Mouse (Mus musculus) retina, adult 2 months (tissue): ENCODE data around the gene Hccs.
"Not testable (repeated sequence)": the region's sequence is repeated elsewhere in the genome, so short reads cannot be mapped to it uniquely, and the experiment has no call there.

Experiments
- DNase-seq: peaks from one replicate; pipeline ENCODE4 v3.0.0-alpha.2; 2012; ENCODE audit warnings: low read depth, low spot score

The Hccs gene

GRCm38 (mm10) chrX:169319945-169320667, at the start of gene Hccs:
Gene Hccs (minus strand): TSS chrX:169320372.
- DNase-seq = peak; percentile 75

DNA sequence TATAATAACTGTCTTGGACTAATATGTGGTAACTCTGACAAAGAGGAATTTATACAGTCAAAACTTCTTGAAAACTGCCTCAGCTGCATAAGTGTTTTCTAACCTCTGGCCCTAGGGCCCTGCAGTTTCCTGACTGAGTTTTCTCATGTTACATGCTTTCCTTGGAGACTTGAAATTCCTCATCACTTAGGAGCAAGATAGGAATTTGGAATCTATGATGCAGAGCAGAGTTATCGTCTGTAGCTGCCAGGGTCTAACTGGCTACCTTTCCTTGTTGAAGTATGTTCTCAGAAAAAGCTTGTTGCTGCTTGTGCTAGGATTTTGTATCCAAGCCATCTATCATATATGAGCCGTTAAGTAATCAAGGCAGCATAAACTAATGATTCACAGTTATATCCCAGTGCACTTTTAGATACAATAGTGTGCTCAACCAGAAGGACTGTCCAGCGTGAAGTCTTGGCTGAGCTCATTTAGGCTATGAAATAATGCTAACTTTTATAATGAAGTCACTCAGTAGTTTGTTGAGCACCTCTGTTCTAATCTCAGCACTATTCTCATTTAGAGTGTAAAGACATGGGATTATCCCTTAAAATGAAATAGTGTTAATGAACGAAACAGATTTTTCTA, 37.1 kb upstream of the Hccs start:
- DNase-seq = no peak

DNA sequence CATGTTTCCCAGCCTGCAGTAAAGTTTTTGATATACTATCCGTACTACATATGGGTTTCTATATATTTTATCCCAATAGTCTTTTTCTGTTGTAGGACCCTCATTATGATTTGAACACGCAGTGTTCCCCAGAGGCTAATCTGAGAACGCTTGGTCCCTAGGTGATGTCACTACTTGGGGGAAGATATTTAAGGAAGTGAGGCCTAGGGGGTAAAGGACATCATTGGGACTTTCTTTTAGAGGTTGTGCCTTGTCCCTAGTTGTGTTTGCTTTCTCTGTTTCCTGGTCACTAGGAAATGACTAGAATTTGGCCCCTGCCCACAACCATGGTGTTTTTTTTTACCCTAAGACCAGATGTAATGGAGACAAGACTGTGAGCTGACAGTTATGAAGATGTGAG, 18.0 kb upstream of the Hccs start:
- no peak for DNase-seq

- DNase-seq = no peak
Observed at GRCm38 (mm10) chrX:169337559-169337958, 17.4 kb upstream of the Hccs start.

DNA sequence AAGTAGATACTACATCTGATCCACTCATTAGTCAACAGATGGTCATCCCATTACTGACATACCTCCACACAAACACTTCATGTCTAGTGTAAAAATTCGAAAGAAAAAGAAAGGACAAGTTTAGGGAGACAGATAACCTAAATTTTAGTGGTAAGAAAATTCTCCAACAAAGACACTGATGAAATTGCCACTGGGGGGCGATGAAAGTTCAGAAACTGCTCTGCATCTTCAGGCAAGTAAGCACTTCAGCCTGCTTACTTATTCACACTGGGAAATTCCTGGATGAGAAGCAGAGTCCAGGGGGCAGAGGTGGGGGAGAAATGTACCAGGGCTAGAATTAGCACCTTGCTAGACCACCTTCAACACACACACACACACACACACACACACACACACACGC, 12.1 kb upstream of the Hccs start:
- DNase-seq = no peak

DNA sequence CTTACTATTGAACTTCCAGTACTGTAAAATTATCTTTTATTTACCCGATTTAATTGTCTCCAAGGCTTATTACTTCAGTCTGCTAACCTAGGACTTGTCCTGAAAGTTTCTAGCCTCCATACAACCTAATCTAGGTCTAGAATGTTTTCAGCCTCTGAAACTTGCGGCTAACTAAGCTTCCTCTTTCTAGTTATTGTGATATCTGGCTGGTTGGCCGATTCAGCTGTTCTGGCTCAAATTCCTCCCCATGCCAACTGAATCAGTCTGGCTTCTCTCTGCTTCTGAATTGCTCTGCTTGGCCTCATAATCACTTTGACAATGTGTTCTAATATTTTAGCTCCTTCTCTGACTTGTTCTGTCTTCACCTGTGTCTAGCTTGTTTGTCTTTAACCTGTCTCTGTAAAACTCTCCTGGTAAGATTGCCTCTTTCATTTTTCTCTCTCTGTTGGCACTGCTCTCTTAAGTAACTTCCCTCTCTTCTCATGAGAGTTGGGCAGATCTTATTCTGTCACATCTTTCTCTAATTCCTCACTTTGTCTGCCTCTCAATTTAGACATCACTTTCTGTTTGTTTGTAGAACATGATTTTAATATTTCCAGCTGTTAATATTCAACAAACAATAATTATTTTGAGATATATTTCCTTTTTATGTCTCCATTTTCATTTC, 5.9 kb upstream of the Hccs start:
- DNase-seq = no peak

- DNase-seq = not testable (repeated sequence)
Observed at GRCm38 (mm10) chrX:169320668-169321005, 465 bp upstream of the Hccs start.

DNA sequence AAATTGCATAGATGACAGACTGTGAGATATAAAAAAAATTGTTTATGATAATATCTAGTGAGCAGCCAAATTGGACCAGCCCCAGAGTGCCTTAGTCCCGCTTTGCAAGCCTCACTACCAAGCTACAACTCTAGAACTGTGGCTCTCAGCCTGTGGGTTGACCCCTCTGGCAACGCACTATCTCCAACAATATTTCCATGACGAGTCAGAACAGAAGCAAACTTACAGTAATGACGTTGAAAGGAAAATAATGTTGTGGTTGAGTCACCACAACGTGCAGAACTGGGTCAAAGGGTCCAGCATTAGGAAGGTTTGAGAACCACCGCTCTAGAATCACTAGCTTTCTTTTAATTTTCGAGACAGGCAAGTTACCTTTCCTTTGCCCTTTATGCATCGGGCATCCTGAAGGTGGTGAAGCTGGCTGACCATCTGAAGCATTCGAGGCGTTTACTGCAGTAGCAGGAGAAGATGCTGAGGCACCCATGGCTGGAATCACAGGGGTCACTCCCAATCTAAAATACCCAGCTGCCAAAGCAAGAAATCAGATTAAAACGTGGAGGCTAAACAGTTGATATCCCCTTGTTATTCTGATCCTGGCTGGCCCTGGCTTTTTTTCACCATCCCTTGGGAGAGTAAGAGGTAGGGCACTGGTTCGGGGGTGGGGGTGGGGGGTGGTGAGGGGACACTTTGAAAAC, 959 bp downstream of the Hccs start:
- no peak for DNase-seq

GRCm38 (mm10) chrX:169308559-169308958, 11.6 kb downstream of the Hccs start:
- DNase-seq = no peak

- peak; percentile 22 for DNase-seq
Observed at GRCm38 (mm10) chrX:169303945-169304344, 16.2 kb downstream of the Hccs start.

- DNase-seq = no peak
Observed at GRCm38 (mm10) chrX:169302271-169303045, 17.7 kb downstream of the Hccs start.

- DNase-seq = peak; percentile 1
Observed at GRCm38 (mm10) chrX:169299579-169299978, 20.6 kb downstream of the Hccs start.

GRCm38 (mm10) chrX:169263433-169264172, 56.6 kb downstream of the Hccs start:
- no peak for DNase-seq

- DNase-seq = no peak
Observed at GRCm38 (mm10) chrX:169262212-169262611, 58.0 kb downstream of the Hccs start.

GRCm38 (mm10) chrX:169261034-169261433, 59.1 kb downstream of the Hccs start:
- no peak for DNase-seq

DNA sequence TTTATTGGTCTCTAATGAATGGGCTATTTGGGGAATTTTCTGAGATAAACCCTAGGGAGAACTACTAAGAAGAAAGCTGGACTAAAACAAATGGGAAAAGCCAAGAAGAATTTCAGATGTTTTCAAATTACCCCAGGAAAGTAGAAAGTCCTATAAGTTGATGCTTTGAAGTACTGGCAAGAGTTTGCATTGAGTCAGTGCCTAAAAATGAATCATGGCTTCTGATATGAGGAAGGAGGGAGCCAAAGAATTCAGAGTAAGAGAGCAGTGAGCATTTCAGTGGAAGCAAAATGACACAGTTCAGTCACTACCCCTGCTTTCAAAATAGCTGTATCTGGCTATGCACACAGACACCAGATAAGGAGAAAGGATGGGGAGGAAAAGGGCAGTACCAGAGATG, 63.4 kb downstream of the Hccs start:
- no peak for DNase-seq

GRCm38 (mm10) chrX:169255915-169256314, 64.3 kb downstream of the Hccs start:
- DNase-seq = no peak

GRCm38 (mm10) chrX:169222357-169223062, 97.7 kb downstream of the Hccs start:
- DNase-seq = no peak

GRCm38 (mm10) chrX:169220064-169220463, 100.1 kb downstream of the Hccs start:
- no peak for DNase-seq

DNA sequence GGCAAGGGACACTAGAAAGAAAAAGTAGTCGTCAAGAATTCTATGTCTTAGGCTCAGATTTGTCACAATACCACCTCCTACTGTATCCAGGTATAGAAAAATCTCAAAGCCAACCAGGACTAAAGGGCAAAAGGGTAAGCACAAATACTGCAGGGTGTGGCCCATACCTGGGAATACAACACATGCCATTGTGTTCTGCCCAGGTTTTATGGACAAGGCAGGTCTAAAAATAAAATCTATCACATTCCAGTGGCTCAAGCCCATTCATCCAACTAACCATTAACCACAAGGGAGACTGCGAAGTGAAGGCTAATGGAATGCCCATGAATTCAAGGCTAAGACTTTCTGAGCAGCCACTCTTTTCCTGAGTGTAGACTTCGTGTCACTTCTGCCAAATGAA, 110.2 kb downstream of the Hccs start:
- no peak for DNase-seq
